Mouse (Mus musculus) MEL (cell line): Measurements from ENCODE around the gene Matn4. TPM values are rescaled to one million over a fixed set of nuclear protein-coding genes. Genes with fewer than 3 reads are reported as not detected.

Experiments
- DNase-seq: peaks from one replicate; pipeline ENCODE4 v3.0.0; 2011; ENCODE audit warnings: low read depth, low spot score
- H3K27ac ChIP-seq: 2 replicates; pipeline ENCODE4 v1.5.1; 2012; ENCODE audit warnings: low read depth, mild to moderate bottlenecking, control low read depth, low read length, moderate library complexity; ENCODE audit not compliant: control insufficient read depth
- H3K27me3 ChIP-seq, 2 experiments: fragments of 150-350 bp in 1 of 2; sonication (generic) in 1 of 2; 2 replicates each; pipeline ENCODE4 v1.6.1; 2012; ENCODE audit warnings: low read length in 2 of 2, mild to moderate bottlenecking in 2 of 2, improper control_type of control experiment in 1 of 2, moderate library complexity in 1 of 2; ENCODE audit not compliant: insufficient read depth in 2 of 2, control insufficient read depth in 1 of 2
- H3K36me3 ChIP-seq, 2 experiments: 2 replicates each; pipeline ENCODE4 v1.6.1; 2012 to 2014; ENCODE audit warnings: low read length in 2 of 2, improper control_type of control experiment in 1 of 2, inconsistent platforms in 1 of 2, mild to moderate bottlenecking in 1 of 2; ENCODE audit not compliant: insufficient read depth in 2 of 2, control insufficient read depth in 1 of 2
- H3K4me1 ChIP-seq, 2 experiments: fragments of 150-350 bp in 1 of 2; sonication (generic) in 1 of 2; 2 replicates each; pipeline ENCODE4 v1.6.1; 2012; ENCODE audit warnings: low read length in 2 of 2, improper control_type of control experiment in 1 of 2, mild to moderate bottlenecking in 1 of 2; ENCODE audit not compliant: insufficient read depth in 2 of 2, control insufficient read depth in 1 of 2
- H3K4me3 ChIP-seq, 2 experiments: fragments of 150-350 bp in 1 of 2; sonication (generic) in 1 of 2; 2 replicates each; pipeline ENCODE4 v1.5.1; 2012; ENCODE audit warnings: low read depth in 2 of 2, low read length in 2 of 2, mild to moderate bottlenecking in 2 of 2, moderate library complexity in 2 of 2, control low read depth in 1 of 2, improper control_type of control experiment in 1 of 2; ENCODE audit not compliant: control insufficient read depth in 1 of 2, insufficient read depth in 1 of 2
- H3K79me2 ChIP-seq: 2 replicates; pipeline ENCODE4 v1.6.1; 2012; ENCODE audit warnings: mild to moderate bottlenecking, low read length, moderate library complexity; ENCODE audit not compliant: control insufficient read depth, poor library complexity, insufficient read depth
- H3K9ac ChIP-seq: 2 replicates; pipeline ENCODE4 v1.6.1; 2012; ENCODE audit warnings: low read depth, mild to moderate bottlenecking, control low read depth, low read length, moderate library complexity; ENCODE audit not compliant: control insufficient read depth, poor library complexity, severe bottlenecking
- H3K9me3 ChIP-seq: fragments of 150-350 bp; sonication (generic); replicated peaks from 2 replicates; pipeline ENCODE4 v1.6.1; 2012; ENCODE audit warnings: mild to moderate bottlenecking, low read length, improper control_type of control experiment, moderate library complexity; ENCODE audit not compliant: insufficient read depth
- BHLHE40 ChIP-seq: IDR thresholded peaks from 2 replicates; pipeline ENCODE4 v1.6.1; 2012; ENCODE audit warnings: low read depth, mild to moderate bottlenecking, inconsistent platforms, low read length, improper control_type of control experiment, borderline replicate concordance
- CHD2 ChIP-seq: IDR thresholded peaks from 2 replicates; pipeline ENCODE4 v1.6.1; 2011; ENCODE audit warnings: low read length, improper control_type of control experiment
- E2F4 ChIP-seq: IDR thresholded peaks from 2 replicates; pipeline ENCODE4 v1.6.1; 2011; ENCODE audit warnings: low read depth, low read length, improper control_type of control experiment, borderline replicate concordance
- ELF1 ChIP-seq: IDR thresholded peaks from 2 replicates; pipeline ENCODE4 v1.6.1; 2014; ENCODE audit warnings: low read depth, mild to moderate bottlenecking, inconsistent platforms, low read length, improper control_type of control experiment, moderate library complexity
- ETS1 ChIP-seq: IDR thresholded peaks from 2 replicates; pipeline ENCODE4 v1.6.1; 2012; ENCODE audit warnings: low read depth, mild to moderate bottlenecking, inconsistent platforms, low read length, improper control_type of control experiment, moderate library complexity
- GABPA ChIP-seq: IDR thresholded peaks from 2 replicates; pipeline ENCODE4 v1.6.1; 2012; ENCODE audit warnings: low read depth, mild to moderate bottlenecking, inconsistent platforms, low read length, improper control_type of control experiment, moderate library complexity
- GATA1 ChIP-seq: IDR thresholded peaks from 2 replicates; pipeline ENCODE4 v1.6.1; 2011; ENCODE audit warnings: low read depth, low read length, improper control_type of control experiment
- HCFC1 ChIP-seq: IDR thresholded peaks from 2 replicates; pipeline ENCODE4 v1.6.1; 2012; ENCODE audit warnings: low read depth, mild to moderate bottlenecking, inconsistent platforms, low read length, improper control_type of control experiment, moderate library complexity
- JUND ChIP-seq: IDR thresholded peaks from 2 replicates; pipeline ENCODE4 v1.6.1; 2011; ENCODE audit warnings: low read depth, mild to moderate bottlenecking, improper control_type of control experiment, low read length
- MAFK ChIP-seq: IDR thresholded peaks from 2 replicates; pipeline ENCODE4 v1.6.1; 2011; ENCODE audit warnings: low read depth, mild to moderate bottlenecking, low read length, improper control_type of control experiment, borderline replicate concordance
- MAZ ChIP-seq: IDR thresholded peaks from 2 replicates; pipeline ENCODE4 v1.6.1; 2012; ENCODE audit warnings: low read depth, mild to moderate bottlenecking, inconsistent platforms, low read length, improper control_type of control experiment
- MEF2A ChIP-seq: IDR thresholded peaks from 2 replicates; pipeline ENCODE4 v1.6.1; 2014; ENCODE audit warnings: low read depth, mild to moderate bottlenecking, inconsistent platforms, low read length, improper control_type of control experiment; ENCODE audit not compliant: poor library complexity, insufficient replicate concordance, severe bottlenecking; ENCODE audit errors: extremely low read depth
- MXI1 ChIP-seq: IDR thresholded peaks from 2 replicates; pipeline ENCODE4 v1.6.1; 2011; ENCODE audit warnings: mild to moderate bottlenecking, low read depth, low read length, improper control_type of control experiment
- MYC ChIP-seq: IDR thresholded peaks from 2 replicates; pipeline ENCODE4 v1.6.1; 2011; ENCODE audit warnings: low read depth, mild to moderate bottlenecking, low read length, improper control_type of control experiment, moderate library complexity
- NELFE ChIP-seq: IDR thresholded peaks from 2 replicates; pipeline ENCODE4 v1.6.1; 2011; ENCODE audit warnings: low read depth, low read length, improper control_type of control experiment
- NRF1 ChIP-seq: IDR thresholded peaks from 2 replicates; pipeline ENCODE4 v1.6.1; 2014; ENCODE audit warnings: low read depth, mild to moderate bottlenecking, inconsistent platforms, low read length, improper control_type of control experiment, moderate library complexity; ENCODE audit not compliant: poor library complexity, insufficient read depth, severe bottlenecking
- POLR2A ChIP-seq, 2 experiments: IDR thresholded peaks; 2 replicates each; pipeline ENCODE4 v1.6.1; 2011 to 2012; ENCODE audit warnings: low read length in 2 of 2, mild to moderate bottlenecking in 2 of 2, control low read depth in 1 of 2, improper control_type of control experiment in 1 of 2, low read depth in 1 of 2, moderate library complexity in 1 of 2; ENCODE audit not compliant: control insufficient read depth in 1 of 2, insufficient read depth in 1 of 2, poor library complexity in 1 of 2
- POLR2AphosphoS2 ChIP-seq: IDR thresholded peaks from 2 replicates; pipeline ENCODE4 v1.6.1; 2011; ENCODE audit warnings: low read length, improper control_type of control experiment
- POLR2AphosphoS5 ChIP-seq: IDR thresholded peaks from 2 replicates; pipeline ENCODE4 v1.6.1; 2012; ENCODE audit warnings: low read depth, borderline replicate concordance, mild to moderate bottlenecking, inconsistent platforms, low read length, moderate library complexity, mixed read lengths
- RAD21 ChIP-seq: IDR thresholded peaks from 2 replicates; pipeline ENCODE4 v1.6.1; 2011; ENCODE audit warnings: mild to moderate bottlenecking, low read depth, low read length, improper control_type of control experiment
- RCOR1 ChIP-seq: IDR thresholded peaks from 2 replicates; pipeline ENCODE4 v1.6.1; 2012; ENCODE audit warnings: low read depth, mild to moderate bottlenecking, inconsistent platforms, low read length, improper control_type of control experiment
- SMC3 ChIP-seq: IDR thresholded peaks from 2 replicates; pipeline ENCODE4 v1.6.1; 2011; ENCODE audit warnings: low read depth, low read length, improper control_type of control experiment
- TAL1 ChIP-seq: IDR thresholded peaks from 2 replicates; pipeline ENCODE4 v1.6.1; 2012; ENCODE audit warnings: mild to moderate bottlenecking, inconsistent platforms, low read length, moderate library complexity, mixed read lengths
- TBP ChIP-seq: IDR thresholded peaks from 2 replicates; pipeline ENCODE4 v1.8.0; 2011; ENCODE audit warnings: low read depth, low read length, improper control_type of control experiment
- TCF12 ChIP-seq: IDR thresholded peaks from 2 replicates; pipeline ENCODE4 v1.6.1; 2014; ENCODE audit warnings: low read depth, mild to moderate bottlenecking, inconsistent platforms, low read length, improper control_type of control experiment, moderate library complexity
- ZKSCAN1 ChIP-seq: IDR thresholded peaks from 2 replicates; pipeline ENCODE4 v1.6.1; 2012; ENCODE audit warnings: low read depth, mild to moderate bottlenecking, inconsistent platforms, low read length, improper control_type of control experiment, moderate library complexity
- ZMIZ1 ChIP-seq: IDR thresholded peaks from 2 replicates; pipeline ENCODE4 v1.6.1; 2012; ENCODE audit warnings: low read depth, mild to moderate bottlenecking, inconsistent platforms, low read length, improper control_type of control experiment, moderate library complexity
- ZNF384 ChIP-seq: IDR thresholded peaks from 2 replicates; pipeline ENCODE4 v1.6.1; 2012; ENCODE audit warnings: low read depth, mild to moderate bottlenecking, inconsistent platforms, low read length, improper control_type of control experiment
- polyA plus RNA-seq, 2 experiments: library from polyadenylated mRNA; stranded (reverse) in 1 of 2; unstranded in 1 of 2; fragments of >175 nt in 1 of 2; fragments of >200 nt in 1 of 2; gene quantifications; 2 replicates each; pipeline versions ENCODE4 v1.2.1 to v1.2.4; 2012; ENCODE audit warnings: low replicate concordance in 2 of 2, low read depth in 1 of 2; ENCODE audit not compliant: insufficient read length in 2 of 2, insufficient read depth in 1 of 2, missing spikeins in 1 of 2
- total RNA-seq: library from RNA; depleted of rRNA; stranded (reverse); fragments of 300-350 nt; gene quantifications from 2 replicates; pipeline ENCODE4 v1.2.3, GENCODE M21; 2012

Gene Matn4
- total and polyA plus RNA-seq, 3 experiments = not detected

DNA sequence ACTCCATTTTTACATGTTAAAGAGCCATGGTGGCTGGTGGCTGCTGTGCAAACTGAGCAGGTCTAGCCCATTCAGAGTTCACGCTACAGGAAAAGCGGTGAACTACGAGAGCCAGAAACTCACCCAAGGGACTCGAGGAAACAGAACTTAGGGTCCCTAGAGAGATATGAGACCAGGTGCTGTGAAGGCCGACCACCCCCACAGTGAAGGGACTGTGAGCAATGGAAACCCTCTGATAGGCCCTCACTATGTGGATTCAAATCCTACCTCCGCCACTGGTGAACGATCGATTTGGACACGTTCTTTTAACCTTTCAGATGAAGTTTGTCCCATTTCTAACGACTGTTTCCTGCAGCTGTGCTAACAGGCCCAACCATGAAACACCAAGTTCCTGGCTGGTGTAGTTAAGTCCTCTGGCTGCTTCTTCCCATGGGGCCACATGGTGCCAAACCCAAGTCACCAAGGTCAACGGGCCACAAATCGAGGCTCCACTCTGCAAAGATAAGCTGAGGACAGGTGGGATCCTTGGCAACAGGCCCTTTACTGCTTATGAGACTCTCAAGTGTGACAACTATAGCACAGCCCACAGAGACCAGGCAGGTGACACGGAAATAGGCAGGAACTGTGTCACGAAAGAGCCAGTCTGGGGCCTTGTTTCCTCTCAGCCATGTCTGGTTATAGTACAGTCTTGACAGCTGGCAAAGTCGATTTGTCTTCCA lies 17.9 kb upstream of the Matn4 start:
- H3K4me3 ChIP-seq = no peak overlapping the region
- no peaks in the 10 kb centered on the region for H3K79me2 ChIP-seq
- H3K9me3 ChIP-seq = no peaks in the 10 kb centered on the region
- DNase-seq = no peak
- TF ChIP-seq TBP = no peak
- TF ChIP-seq RAD21 = no peak
- TF ChIP-seq RCOR1 = no peak
- no peak for TF ChIP-seq POLR2AphosphoS5
- no peak for TF ChIP-seq BHLHE40
- no peak for TF ChIP-seq E2F4
- TF ChIP-seq TCF12 = no peak
- TF ChIP-seq GABPA = no peak
- TF ChIP-seq GATA1 = no peak
- TF ChIP-seq POLR2AphosphoS2 = no peak
- TF ChIP-seq ETS1 = no peak
- TF ChIP-seq HCFC1 = no peak
- TF ChIP-seq MAZ = no peak
- no peak for TF ChIP-seq POLR2A (IDR thresholded peaks at IDR 0.05; ENCODE audit: control insufficient read depth in 1 of 2, insufficient read depth in 1 of 2, low read depth in 1 of 2, low read length in 2 of 2, poor library complexity in 1 of 2)
- TF ChIP-seq CHD2 = no peak
- no peak for TF ChIP-seq SMC3
- no peak for TF ChIP-seq MAFK
- no peak for TF ChIP-seq MXI1
- TF ChIP-seq NELFE = no peak
- H3K9ac ChIP-seq = no peak overlapping the region
- H3K27ac ChIP-seq = no peak overlapping the region
- no peaks in the 10 kb centered on the region for H3K4me1 ChIP-seq
- H3K36me3 ChIP-seq = no peaks in the 10 kb centered on the region
- H3K27me3 ChIP-seq = peaks cover 0 to 6% of the 10 kb centered on the region in 2 experiments; a peak in 3 of 4 replicates

DNA sequence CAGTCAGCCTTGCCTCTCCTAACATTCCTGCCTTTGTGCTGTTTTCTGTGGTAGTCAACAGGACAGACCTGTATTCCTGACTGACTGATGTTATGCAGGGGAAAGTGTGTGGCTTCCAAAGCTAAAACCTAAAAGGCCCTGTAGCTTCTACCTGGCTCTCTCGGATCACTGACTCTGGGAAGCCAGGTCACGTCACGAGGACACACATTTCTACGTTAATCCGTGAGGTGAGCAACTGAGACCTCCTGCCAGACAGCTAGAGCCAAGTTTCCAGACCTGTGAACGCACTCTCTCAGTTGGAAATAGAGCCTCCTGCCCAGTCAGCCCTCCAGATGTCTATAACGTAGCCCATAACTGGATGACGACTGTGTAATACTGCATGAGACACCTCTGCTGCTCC lies 17.0 kb upstream of the Matn4 start:
- no peak overlapping the region for H3K9ac ChIP-seq
- no peak overlapping the region for H3K4me3 ChIP-seq
- no peak overlapping the region for H3K27ac ChIP-seq
- H3K4me1 ChIP-seq = no peaks in the 10 kb centered on the region
- TF ChIP-seq MEF2A (no peak), ZNF384 (no peak), MAFK (no peak), TAL1 (no peak), NELFE (no peak), NRF1 (no peak), ZMIZ1 (no peak), MYC (no peak), JUND (no peak), ELF1 (no peak), ZKSCAN1 (no peak), CHD2 (no peak), ETS1 (no peak), POLR2A (IDR thresholded peaks at IDR 0.05; ENCODE audit: control insufficient read depth in 1 of 2, insufficient read depth in 1 of 2, low read depth in 1 of 2, low read length in 2 of 2, poor library complexity in 1 of 2) (no peak)
- DNase-seq = no peak
- H3K27me3 ChIP-seq = peaks cover 0 to 4% of the 10 kb centered on the region in 2 experiments; a peak in 3 of 4 replicates
- no peaks in the 10 kb centered on the region for H3K79me2 ChIP-seq
- H3K9me3 ChIP-seq = no peaks in the 10 kb centered on the region
- H3K36me3 ChIP-seq = no peaks in the 10 kb centered on the region
